Mouse (Mus musculus) Patski (cell line): Measurements from ENCODE around the gene Trak2. TPM values are rescaled to one million over a fixed set of nuclear protein-coding genes. Genes with fewer than 3 reads are reported as not detected.
"Not testable (repeated sequence)": the region's sequence is repeated elsewhere in the genome, so short reads cannot be mapped to it uniquely, and the experiment has no call there.

Source experiments
- ATAC-seq: fragments of 100-300 bp; one replicate; pipeline ENCODE4 v1.8.0; 2021
- CTCF ChIA-PET: fragments of 350-600 bp; sonication (Branson Sonifier 250); formaldehyde crosslinking; loops from one replicate; lab custom pipeline; 2022; ENCODE audit warnings: inconsistent platforms; lab: Charles Lee
- POLR2A ChIA-PET: fragments of 350-600 bp; sonication (Branson Sonifier 250); formaldehyde crosslinking; loops from one replicate; lab custom pipeline; 2022; ENCODE audit warnings: antibody characterized with exemption, inconsistent platforms; lab: Charles Lee
- DNase-seq: peaks from one replicate; pipeline ENCODE4 v3.0.0-alpha.2; 2011; ENCODE audit warnings: low read depth, low spot score
- H3K27me3 ChIP-seq: fragments of 371-371 bp; one replicate; pipeline ENCODE4 v1.5.1; 2021
- CTCF ChIP-seq: fragments of 100-300 bp; IDR thresholded peaks from one replicate; pipeline ENCODE4 v1.5.1; 2021
- in situ Hi-C: fragments of 300-500 bp; cut with MboI; formaldehyde crosslinking; loops from 3 replicates; pipeline ENCODE4 v1.11.1; 2018; ENCODE audit warnings: low pct_unique_long_range_greater_than_20kb, mixed read lengths
- polyA plus RNA-seq: library from polyadenylated mRNA; unstranded; gene quantifications from one replicate; pipeline ENCODE4 v1.2.3, GENCODE M21; 2021

Gene Trak2
- polyA plus RNA-seq, 1 experiment from 2014 or later: 77.4 TPM

DNA sequence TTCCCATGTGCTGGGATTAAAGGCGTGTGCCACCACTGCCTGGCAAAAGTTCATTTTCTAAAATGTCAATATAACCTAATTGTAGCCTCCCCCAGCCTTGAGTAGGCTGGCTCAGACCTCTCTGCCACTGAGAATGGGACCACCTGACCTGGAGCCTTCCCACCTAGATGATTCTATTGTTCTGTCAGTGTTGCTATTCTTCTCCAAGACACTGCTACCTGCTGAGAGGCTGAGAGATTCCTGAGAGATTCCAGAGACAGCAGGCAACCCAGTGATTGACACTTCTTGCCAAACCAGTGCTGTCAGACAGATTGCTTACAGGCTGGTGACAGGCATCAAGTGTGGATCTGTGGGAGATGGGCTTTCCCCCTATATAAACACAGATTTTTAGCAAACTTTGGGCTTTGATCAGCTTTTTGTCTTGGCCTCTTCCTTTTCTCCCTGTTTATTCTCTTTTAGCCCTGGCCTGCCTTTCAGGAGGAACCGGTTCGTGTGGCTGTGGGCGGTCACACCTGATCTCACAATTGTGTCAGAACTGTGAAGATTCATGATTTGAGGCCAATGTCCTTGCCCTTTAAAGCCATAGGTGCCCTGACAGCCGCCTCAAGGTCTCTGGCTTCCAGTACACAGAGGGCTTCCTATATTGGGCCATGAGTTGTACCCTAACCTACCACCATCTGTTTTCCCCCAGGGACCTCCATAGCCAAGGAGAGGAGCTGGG lies 83.2 kb downstream of the Trak2 start:
- POLR2A ChIA-PET: no interaction called here
- ATAC-seq (no peak), DNase-seq (no peak)
- CTCF ChIA-PET: no interaction called here
- in situ Hi-C loops: loop anchor here (5.0 kb wide), 1 partner anchor 198 kb away; no protein-coding TSS in a partner anchor
- no peaks in the 10 kb centered on the region for H3K27me3 ChIP-seq
- TF ChIP-seq CTCF: no peak

DNA sequence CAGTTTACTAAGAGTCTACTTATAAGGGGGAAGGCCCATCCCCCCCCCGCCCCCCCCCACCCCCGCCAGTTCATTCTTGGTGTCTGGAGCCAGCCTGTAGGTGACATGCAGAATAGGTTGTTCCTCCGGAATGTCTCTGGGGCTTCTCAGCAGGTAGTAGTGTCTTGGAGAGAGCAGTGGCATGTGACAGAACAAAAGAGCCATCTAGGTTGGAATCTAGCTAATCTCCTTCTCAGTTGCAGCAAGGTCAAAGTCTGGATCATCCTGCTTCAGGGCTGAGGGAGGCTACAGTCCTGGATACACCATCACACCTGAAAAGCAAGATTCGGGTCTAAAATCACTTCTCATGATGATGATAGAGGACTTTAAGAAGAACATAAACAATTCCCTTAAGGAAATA lies 87.6 kb downstream of the Trak2 start:
- no peak for TF ChIP-seq CTCF
- in situ Hi-C loops: no loop called here

GRCm38 (mm10) chr1:58883279-58883678 lies 90.0 kb downstream of the Trak2 start:
- in situ Hi-C loops, CTCF ChIA-PET, ATAC-seq, POLR2A ChIA-PET, DNase-seq, H3K27me3 ChIP-seq: not testable (repeated sequence)

More for the DNA sequence above, 87.6 kb downstream of the Trak2 start:
- no peak for DNase-seq
- ChIA-PET POLR2A (no interaction called here), CTCF (no interaction called here)
- no peaks in the 10 kb centered on the region for H3K27me3 ChIP-seq
- no peak for ATAC-seq

- in situ Hi-C loops, DNase-seq, CTCF ChIA-PET, ATAC-seq, POLR2A ChIA-PET, H3K27me3 ChIP-seq: not testable (repeated sequence)
Observed at GRCm38 (mm10) chr1:58879291-58879690, 93.9 kb downstream of the Trak2 start.

- ATAC-seq, POLR2A ChIA-PET, DNase-seq, H3K27me3 ChIP-seq, in situ Hi-C loops: not testable (repeated sequence)
- CTCF ChIA-PET: interaction anchor here (0.9 kb wide), 1 partner anchor 199 kb away, joined by 3 read pairs; no protein-coding TSS in a partner anchor
Observed at GRCm38 (mm10) chr1:58876500-58876899, 96.7 kb downstream of the Trak2 start.

DNA sequence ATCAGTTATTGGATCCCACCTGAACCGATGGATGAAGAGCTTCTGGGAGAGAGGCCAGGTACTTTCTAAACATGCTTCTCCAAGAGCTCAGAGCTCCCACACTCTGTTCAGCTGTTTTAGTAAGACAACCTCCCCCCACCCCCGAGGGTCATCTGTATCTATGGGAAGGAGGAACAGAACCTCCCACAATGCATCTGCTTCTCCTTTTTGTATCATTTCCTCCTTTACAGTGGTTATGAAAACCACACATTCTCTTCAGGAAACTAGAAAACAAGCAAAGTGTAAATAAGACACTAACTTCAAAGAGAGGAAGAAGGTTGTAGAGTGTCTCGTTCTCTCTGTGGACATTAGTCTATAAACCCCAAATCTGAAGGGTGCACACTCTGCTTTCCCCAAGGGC lies 112.6 kb downstream of the Trak2 start:
- in situ Hi-C loops, H3K27me3 ChIP-seq, ATAC-seq, POLR2A ChIA-PET, CTCF ChIA-PET, DNase-seq: not testable (repeated sequence)

- peak; percentile 64 for DNase-seq
- POLR2A ChIA-PET, H3K27me3 ChIP-seq, CTCF ChIA-PET: not testable (repeated sequence)
- in situ Hi-C loops: loop anchor here (5.0 kb wide), 1 partner anchor 198 kb away; no protein-coding TSS in a partner anchor
- ATAC-seq: peak; percentile 47
Observed at GRCm38 (mm10) chr1:58859738-58860365, 113.4 kb downstream of the Trak2 start.

DNA sequence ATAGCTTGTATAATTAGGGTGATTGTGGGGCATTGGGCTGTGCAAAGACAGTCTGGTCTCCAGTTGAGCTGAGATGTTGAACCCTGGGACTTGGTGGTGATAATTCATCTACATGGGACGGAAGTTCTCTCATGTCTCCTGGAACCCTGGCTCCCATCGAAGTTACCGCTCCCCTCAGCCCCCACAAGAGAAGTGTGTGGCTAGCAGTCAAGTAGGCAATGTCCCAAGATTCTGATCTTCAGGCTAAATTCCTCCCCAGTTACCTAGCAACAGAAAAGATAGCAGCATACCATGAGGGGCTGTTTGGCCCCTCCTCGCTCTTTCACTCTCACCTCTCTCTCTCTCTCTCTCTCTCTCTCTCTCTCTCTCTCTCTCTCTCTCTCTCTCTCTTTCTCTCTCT lies 114.1 kb downstream of the Trak2 start:
- DNase-seq, ATAC-seq, CTCF ChIA-PET, H3K27me3 ChIP-seq, POLR2A ChIA-PET: not testable (repeated sequence)
- in situ Hi-C loops: loop anchor here (5.0 kb wide), 1 partner anchor 197 kb away; no protein-coding TSS in a partner anchor

DNA sequence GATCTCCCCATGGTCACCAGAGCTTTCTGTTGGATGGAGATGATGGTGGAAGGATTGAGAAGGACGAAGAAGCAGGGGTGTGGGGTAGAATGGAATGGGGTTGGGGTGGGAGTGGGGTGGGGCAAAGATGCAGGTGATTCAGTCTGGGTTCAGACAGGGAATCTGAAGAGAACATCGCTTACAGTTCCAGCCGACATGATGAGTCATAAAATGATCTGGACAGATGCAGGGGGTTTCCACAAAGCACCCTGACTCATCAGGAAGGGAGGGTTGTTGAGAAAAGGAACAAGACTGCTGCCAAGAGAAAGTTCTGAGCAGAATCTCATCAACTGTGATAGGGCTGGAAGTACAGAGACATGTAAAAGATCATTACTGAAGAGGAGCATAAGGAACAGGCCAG lies 116.4 kb downstream of the Trak2 start:
- DNase-seq: peak; percentile 39
- peak; percentile 24 for ATAC-seq
- H3K27me3 ChIP-seq, POLR2A ChIA-PET, CTCF ChIA-PET: not testable (repeated sequence)
- in situ Hi-C loops: loop anchor here (5.0 kb wide), 1 partner anchor 195 kb away; no protein-coding TSS in a partner anchor

Other genes with a start within 250 kb of the Trak2 start
- gene Casp8, start 178.1 kb downstream of the Trak2 start, polyA plus RNA-seq: 52.5 TPM
- 63.9 TPM for gene Stradb, start 92 bp upstream of the Trak2 start, polyA plus RNA-seq
- not detected for gene C2cd6, start 121.5 kb upstream of the Trak2 start, polyA plus RNA-seq
- 35.2 TPM for gene Tmem237, start 147.0 kb upstream of the Trak2 start, polyA plus RNA-seq
- 0.67 TPM for gene Mpp4, start 190.0 kb upstream of the Trak2 start, polyA plus RNA-seq